Mouse (Mus musculus): ENCODE data around the gene Plxnb1. TPM values are rescaled to one million over a fixed set of nuclear protein-coding genes. Genes with fewer than 3 reads are reported as not detected.

Gene Plxnb1
- 0.88 and 1.3 TPM in 2 replicates for polyA plus RNA-seq (2015; fragmentation: Nextera tagmentation; extraction: Ambion mirVana)

DNA sequence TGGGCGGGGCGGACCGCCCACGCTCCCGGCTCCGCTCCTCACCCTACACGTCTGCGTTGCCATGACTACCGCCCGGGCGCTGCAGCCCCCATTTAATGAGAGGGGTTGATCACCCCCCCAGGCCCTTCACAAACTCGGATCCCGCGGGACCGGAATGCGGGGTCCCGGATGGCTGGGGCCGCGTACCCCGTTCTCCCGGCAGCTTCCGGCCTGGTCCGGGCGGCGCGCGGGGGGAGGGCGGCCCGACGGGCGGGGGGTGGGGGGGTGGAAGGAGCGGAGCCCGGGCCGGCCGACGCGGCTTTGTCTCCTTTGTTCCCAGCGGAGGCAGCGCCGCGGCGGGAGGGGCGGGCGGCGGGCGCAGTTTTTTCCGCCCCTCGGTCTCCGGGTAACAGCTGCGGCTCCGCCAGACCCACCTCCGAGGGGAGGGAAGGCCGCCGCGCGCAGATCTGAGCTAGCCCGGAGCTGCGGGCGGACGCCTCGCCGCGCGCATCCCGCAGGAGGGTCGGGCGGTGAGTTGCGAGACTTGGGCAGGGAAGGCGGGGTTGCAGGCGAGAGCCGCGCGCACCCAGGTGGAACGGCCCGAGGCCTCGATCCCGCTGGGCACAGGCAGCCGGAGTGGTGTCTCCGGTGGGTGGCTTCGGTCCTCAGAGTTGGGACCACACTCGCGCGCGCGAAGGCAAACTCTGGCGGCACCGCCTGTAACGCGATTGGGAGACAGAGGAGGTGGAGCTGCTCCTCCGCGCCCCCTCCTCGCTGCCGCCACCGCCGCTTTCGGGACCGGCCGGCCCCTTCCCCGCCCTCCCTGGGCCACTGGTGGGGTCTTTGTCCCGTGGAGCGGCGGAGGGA is at the start of gene Plxnb1:
Gene Plxnb1, plus strand, starts transcription at position 253 of the 846 bp plus-strand sequence.

DNA sequence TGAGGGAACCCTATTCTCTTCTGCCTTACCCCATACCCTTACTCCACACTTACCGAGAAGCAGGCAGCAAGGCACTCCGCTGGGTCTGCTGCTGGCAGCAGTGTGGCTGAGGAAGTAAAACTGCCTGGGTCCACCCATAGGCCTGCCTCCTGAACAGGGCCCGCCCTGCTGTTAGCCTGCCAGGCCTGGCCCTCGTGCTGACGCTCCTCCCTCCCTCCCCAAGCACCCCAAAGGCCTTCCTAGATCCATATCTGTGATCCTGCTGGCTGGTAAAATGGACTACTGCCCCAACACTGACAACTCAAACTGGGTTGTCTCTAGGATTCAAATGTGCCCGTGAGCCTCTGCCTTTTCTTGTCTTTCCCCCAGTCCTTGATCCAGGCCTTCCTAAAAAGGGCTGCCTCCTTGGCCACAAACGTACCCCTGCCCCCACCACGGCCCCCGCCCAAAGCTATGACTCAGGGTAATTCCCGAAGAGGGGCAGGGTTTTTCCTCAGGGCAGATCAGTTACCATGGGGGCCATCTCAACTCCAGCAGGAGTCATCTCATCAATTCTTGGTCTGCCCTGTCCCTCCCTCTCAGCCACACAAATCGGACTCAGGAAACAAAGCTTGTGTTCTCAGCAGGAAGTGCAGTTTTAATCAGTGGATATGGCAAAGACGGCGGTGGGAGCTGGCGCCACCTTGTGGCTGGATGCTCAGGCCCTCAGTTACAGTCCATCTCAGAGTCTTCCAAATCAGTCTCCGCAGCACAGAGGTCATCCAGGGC is 35.9 kb upstream of the Plxnb1 start, which contains the start of gene Trex1:
Gene Trex1, minus strand, starts transcription at position 599 of the 768 bp plus-strand sequence.

DNA sequence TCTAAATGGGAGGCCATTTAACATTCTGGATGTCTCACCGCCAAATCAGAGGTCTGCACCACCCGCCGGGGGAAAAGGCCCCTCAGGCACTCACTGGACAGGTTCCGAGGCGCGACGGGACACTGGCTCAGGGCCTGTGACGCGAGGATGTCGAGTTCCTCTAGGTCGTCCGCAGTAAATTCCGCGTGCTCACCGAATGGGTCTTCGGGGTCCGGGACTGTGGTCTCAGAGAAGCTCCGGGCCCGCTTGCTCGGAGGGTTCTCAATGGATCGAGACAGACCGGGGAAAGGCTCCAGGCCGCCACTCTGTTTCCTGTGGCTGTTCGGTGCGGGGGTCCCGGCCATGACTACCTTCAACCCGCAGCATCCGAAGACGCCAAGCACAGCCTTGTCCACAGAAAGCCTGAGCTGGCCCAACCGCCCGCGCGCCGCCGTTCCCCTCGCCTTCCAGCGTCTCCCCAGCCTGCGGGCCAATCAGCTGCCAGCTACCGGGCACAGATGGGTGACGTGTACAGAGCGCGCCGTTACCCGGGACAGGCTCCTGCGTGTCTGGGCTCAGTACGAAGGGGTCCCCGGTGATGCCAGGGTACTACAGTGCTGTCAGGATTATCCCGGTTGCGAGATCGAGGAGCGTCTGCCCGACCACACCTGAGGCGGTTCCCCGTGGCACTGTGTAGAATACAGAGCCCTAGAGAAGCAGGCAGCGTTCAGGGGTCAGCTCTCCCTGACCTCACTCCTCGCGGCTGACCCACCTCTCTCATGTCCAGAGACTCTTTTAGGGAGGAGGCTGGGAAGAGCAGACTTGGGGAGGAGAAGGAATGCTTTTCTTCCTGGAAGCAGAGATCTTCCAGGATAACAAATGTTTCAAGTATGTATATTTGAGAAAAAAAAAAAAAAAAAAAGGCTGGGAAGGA is 21.3 kb upstream of the Plxnb1 start, which contains the start of gene Atrip:
Gene Atrip, minus strand, starts transcription at position 464 of the 913 bp plus-strand sequence.

DNA sequence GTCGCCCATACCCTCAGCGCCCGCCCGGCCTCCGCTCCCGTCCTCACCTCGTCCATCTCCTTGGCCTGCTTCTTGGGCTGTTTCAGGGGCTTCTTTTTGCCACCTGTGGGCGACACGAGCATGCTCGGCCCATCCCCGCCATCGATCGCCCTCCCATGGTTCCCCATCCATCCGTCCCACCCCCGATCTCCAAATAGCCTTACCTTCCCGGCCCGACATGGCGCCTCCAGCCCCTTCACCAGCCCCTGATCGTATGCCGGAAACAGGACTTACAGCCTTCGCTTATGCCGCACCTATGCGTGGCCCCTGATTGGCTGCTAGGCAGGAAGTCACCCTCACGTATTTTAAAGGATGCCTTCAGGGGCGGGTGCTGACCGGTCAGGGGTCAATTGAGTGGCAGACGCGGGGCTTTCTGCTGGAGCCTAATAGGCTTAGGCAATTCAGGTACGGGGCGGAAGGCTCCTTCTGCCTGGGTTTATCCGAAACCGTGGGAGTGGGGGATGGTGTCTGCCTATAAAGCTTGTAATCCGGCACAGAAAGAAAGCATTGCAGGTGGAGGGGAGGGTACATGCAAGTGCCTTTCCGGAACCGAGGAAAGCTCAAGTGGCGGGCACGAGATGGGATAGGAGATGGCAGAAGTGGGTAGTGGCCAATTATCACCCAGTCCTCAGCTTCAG is 12.9 kb upstream of the Plxnb1 start, which contains the start of the genes Ccdc51 and Tma7:
Gene Ccdc51, plus strand, starts transcription at position 370 of the 677 bp plus-strand sequence.
Gene Tma7, minus strand, starts transcription at position 464 of the 677 bp plus-strand sequence.

DNA sequence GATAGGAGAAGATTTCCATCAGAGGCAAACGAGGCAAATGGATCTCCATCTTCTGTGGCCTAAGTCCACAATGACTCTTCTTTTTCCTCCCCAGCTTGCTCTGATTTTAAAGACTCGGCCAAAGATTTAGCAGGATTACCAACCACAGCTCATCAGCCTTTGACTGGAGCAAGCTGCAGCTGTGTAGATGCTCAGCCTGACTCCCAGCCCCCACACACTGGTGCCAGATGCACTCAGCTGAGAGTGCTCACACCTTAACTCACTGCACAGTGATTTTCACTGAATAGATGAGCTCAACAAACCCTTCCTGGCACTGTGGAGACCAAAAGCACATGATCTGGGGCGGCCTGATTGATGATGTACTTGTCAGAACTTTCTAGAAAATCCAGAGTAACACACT is 66.8 kb downstream of the Plxnb1 start, which contains the start of gene Fbxw21:
Gene Fbxw21, minus strand, starts transcription at position 101 of the 400 bp plus-strand sequence.

Other genes starting within 250 kb of the Plxnb1 start
- 1.9 and 4.6 TPM in 2 replicates for gene Slc26a6, start 242.1 kb upstream of the Plxnb1 start, polyA plus RNA-seq (2015; fragmentation: Nextera tagmentation; extraction: Ambion mirVana)
- gene Tmem89, start 180.8 kb upstream of the Plxnb1 start, polyA plus RNA-seq (2015; fragmentation: Nextera tagmentation; extraction: Ambion mirVana) = not detected in 2 replicates
- gene Uqcrc1, start 158.8 kb upstream of the Plxnb1 start, polyA plus RNA-seq (2015; fragmentation: Nextera tagmentation; extraction: Ambion mirVana) = 318 TPM in 2 replicates
- gene Col7a1, start 141.8 kb upstream of the Plxnb1 start, polyA plus RNA-seq (2015; fragmentation: Nextera tagmentation; extraction: Ambion mirVana) = 10.7 and 13.9 TPM in 2 replicates
- 0.51 and 0.61 TPM in 2 replicates for gene Ucn2, start 109.4 kb upstream of the Plxnb1 start, polyA plus RNA-seq (2015; fragmentation: Nextera tagmentation; extraction: Ambion mirVana)
- gene Pfkfb4, start 103.6 kb upstream of the Plxnb1 start, polyA plus RNA-seq (2015; fragmentation: Nextera tagmentation; extraction: Ambion mirVana) = 13.6 and 15.3 TPM in 2 replicates
- gene Shisa5, start 56.8 kb upstream of the Plxnb1 start, polyA plus RNA-seq (2015; fragmentation: Nextera tagmentation; extraction: Ambion mirVana) = 64.2 and 86.5 TPM in 2 replicates
- 17.5 and 25.8 TPM in 2 replicates for gene Trex1, start 35.7 kb upstream of the Plxnb1 start, polyA plus RNA-seq (2015; fragmentation: Nextera tagmentation; extraction: Ambion mirVana)
- 11.9 and 14.8 TPM in 2 replicates for gene Atrip, start 21.3 kb upstream of the Plxnb1 start, polyA plus RNA-seq (2015; fragmentation: Nextera tagmentation; extraction: Ambion mirVana)
- gene Ccdc51, start 12.9 kb upstream of the Plxnb1 start, polyA plus RNA-seq (2015; fragmentation: Nextera tagmentation; extraction: Ambion mirVana) = 10.7 and 11.2 TPM in 2 replicates
- 450 and 492 TPM in 2 replicates for gene Tma7, start 12.8 kb upstream of the Plxnb1 start, polyA plus RNA-seq (2015; fragmentation: Nextera tagmentation; extraction: Ambion mirVana)
- not detected in 2 replicates for gene Fbxw21, start 66.7 kb downstream of the Plxnb1 start, polyA plus RNA-seq (2015; fragmentation: Nextera tagmentation; extraction: Ambion mirVana)
- 0.10 TPM in 1 of 2 replicates, not detected in the other for gene Fbxw13, start 100.6 kb downstream of the Plxnb1 start, polyA plus RNA-seq (2015; fragmentation: Nextera tagmentation; extraction: Ambion mirVana)
- gene Fbxw20, start 139.4 kb downstream of the Plxnb1 start, polyA plus RNA-seq (2015; fragmentation: Nextera tagmentation; extraction: Ambion mirVana) = not detected in 2 replicates
- gene Fbxw14, start 192.3 kb downstream of the Plxnb1 start, polyA plus RNA-seq (2015; fragmentation: Nextera tagmentation; extraction: Ambion mirVana) = not detected in 2 replicates
- not detected in 2 replicates for gene Fbxw28, start 244.3 kb downstream of the Plxnb1 start, polyA plus RNA-seq (2015; fragmentation: Nextera tagmentation; extraction: Ambion mirVana)

All from spleen, postnatal 0 days (tissue).